Mouse (Mus musculus) embryonic facial prominence, embryonic 10.5 days (tissue): ENCODE measurements around the gene Nelfb. TPM values are rescaled to one million over a fixed set of nuclear protein-coding genes. Genes with fewer than 3 reads are reported as not detected.

Source experiments
- DNase-seq: peaks from one replicate; pipeline ENCODE4 v3.0.0-alpha.2; 2017; ENCODE audit warnings: low spot score
- H3K27ac ChIP-seq: fragments of 300-500 bp; sonication (generic); replicated peaks from 2 replicates; pipeline ENCODE4 v1.5.1; 2016; ENCODE audit warnings: mild to moderate bottlenecking
- H3K27me3 ChIP-seq: fragments of 300-500 bp; sonication (generic); replicated peaks from 2 replicates; pipeline ENCODE4 v1.6.1; 2016; ENCODE audit warnings: low read depth, mild to moderate bottlenecking; ENCODE audit not compliant: poor library complexity, severe bottlenecking
- H3K36me3 ChIP-seq: fragments of 300-500 bp; sonication (generic); replicated peaks from 2 replicates; pipeline ENCODE4 v1.6.1; 2016; ENCODE audit warnings: mild to moderate bottlenecking, moderate library complexity
- H3K4me1 ChIP-seq: fragments of 300-500 bp; sonication (generic); 2 replicates; pipeline ENCODE4 v1.6.1; 2016
- H3K4me3 ChIP-seq: fragments of 300-500 bp; sonication (generic); 2 replicates; pipeline ENCODE4 v1.5.1; 2016; ENCODE audit warnings: mild to moderate bottlenecking, moderate library complexity
- H3K9me3 ChIP-seq: fragments of 300-500 bp; sonication (generic); 2 replicates; pipeline ENCODE4 v1.6.1; 2016; ENCODE audit warnings: mild to moderate bottlenecking
- WGBS: fragments of 180-500 bp; shearing (Covaris S2); methylation state at CpG from one replicate; pipeline ENCODE4 v1.1.7; 2016; 5-methylcytosine and 5-hydroxymethylcytosine counted together
- polyA plus RNA-seq: library from polyadenylated mRNA; unstranded; fragments of >200 nt; fragmentation: Nextera tagmentation; extraction: Ambion mirVana; gene quantifications from 2 replicates; pipeline ENCODE4 v1.2.1, GENCODE M21; 2016

The Nelfb gene
- polyA plus RNA-seq, 1 experiment from 2014 or later: 124 TPM

DNA sequence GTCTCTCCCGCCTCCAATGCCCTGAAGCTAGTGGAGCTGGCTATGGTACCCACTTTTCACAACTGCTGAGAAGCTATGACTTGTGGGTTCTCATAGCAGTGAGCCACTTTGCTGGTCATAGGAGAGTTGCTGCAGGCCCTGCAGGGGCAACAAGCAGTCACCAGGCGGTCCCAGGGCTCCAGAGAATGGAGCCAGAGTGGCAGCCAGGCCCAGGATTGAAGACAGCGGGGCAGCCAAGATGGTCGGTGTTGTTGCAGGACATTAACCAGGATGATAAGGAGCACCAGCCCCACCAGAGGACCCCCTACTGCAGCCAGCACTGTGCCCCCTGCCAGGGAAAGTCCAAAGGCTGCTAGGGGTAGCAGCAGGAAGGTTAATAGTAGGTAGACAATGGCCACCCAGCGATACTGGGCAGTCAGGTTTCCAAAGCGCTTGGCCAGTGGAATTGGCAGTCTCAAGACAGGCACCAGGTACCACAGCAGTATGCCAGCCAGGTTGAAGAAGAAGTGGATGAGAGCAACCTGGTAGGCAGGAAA is 17.8 kb upstream of the Nelfb start:
- Histone ChIP-seq H3K4me1 (peaks cover 21% of the 10 kb centered on the region), H3K27ac (peak overlapping the region; percentile 77), H3K27me3 (peaks cover 25% of the 10 kb centered on the region), H3K9me3 (no peaks in the 10 kb centered on the region), H3K4me3 (peak overlapping the region; percentile 45), H3K36me3 (no peaks in the 10 kb centered on the region)
- WGBS: 69% methylated on average over 6 of the region's 6 CpGs
- no peak for DNase-seq

DNA sequence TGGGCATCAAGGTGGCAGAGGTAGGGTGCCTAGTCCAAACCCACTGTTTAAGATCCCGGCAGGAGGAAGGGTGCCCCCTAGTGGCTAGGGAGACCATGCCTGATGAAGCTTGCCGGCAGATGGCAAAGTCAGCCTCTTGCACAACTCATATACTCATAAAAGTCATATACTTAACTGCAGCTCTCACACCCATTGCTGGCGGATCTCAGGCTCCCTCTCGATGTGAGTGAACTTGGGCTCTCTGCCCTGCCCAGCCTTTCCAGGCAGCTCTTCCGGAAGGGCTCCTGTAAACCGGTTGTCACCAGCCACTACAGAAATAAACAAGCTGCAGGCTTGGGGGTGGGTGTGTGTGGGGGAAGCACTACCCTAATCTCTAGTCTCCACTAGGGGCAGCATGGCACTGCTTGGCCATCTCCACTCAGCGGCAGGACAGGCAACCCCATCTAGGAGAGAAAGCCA is 17.2 kb upstream of the Nelfb start:
- H3K27ac ChIP-seq: peak overlapping the region; percentile 77
- DNase-seq: peak; percentile 86
- H3K9me3 ChIP-seq: no peaks in the 10 kb centered on the region
- H3K36me3 ChIP-seq: peaks cover 3% of the 10 kb centered on the region
- H3K4me3 ChIP-seq: peak overlapping the region; percentile 45
- peaks cover 25% of the 10 kb centered on the region for H3K4me1 ChIP-seq
- H3K27me3 ChIP-seq: peaks cover 25% of the 10 kb centered on the region
- under 1% methylated on average over 7 of the region's 7 CpGs for WGBS

DNA sequence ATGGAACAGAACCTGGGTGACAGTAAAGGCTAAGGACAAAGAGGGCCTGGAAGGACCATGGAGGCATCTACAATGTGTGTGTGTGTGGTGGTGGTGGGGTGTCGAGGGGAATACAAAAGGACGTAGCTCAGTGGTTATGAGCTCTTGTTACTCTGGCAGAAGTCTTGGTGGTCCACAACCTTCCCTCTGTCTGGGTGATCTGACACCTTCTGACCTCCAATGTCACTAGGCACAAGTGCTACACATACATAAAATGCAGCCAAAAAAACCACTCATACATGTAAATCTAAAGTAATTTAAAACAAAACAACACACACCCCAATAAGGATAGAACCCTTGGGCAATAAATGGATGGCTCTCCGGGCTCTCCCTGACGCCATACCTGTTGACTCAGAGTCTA is 16.1 kb upstream of the Nelfb start:
- peaks cover 12% of the 10 kb centered on the region for H3K36me3 ChIP-seq
- H3K4me3 ChIP-seq: no peak overlapping the region
- DNase-seq: no peak
- no peak overlapping the region for H3K27ac ChIP-seq
- peaks cover 29% of the 10 kb centered on the region for H3K4me1 ChIP-seq
- 93% methylated on average over 4 of the region's 4 CpGs for WGBS
- H3K9me3 ChIP-seq: no peaks in the 10 kb centered on the region
- H3K27me3 ChIP-seq: peaks cover 24% of the 10 kb centered on the region

- DNase-seq: no peak
- 76% methylated on average over 5 of the region's 5 CpGs for WGBS
- Histone ChIP-seq H3K27ac (peak overlapping the region; percentile 7; the same call in 1 of the 2 replicates), H3K36me3 (peaks cover 18% of the 10 kb centered on the region), H3K9me3 (no peaks in the 10 kb centered on the region), H3K4me1 (peaks cover 29% of the 10 kb centered on the region), H3K4me3 (no peak overlapping the region), H3K27me3 (peaks cover 18% of the 10 kb centered on the region)
Observed at GRCm38 (mm10) chr2:25226864-25227263, 15.6 kb upstream of the Nelfb start.

- peak overlapping the region; percentile 84 for H3K4me3 ChIP-seq
- WGBS: 75% methylated on average over 8 of the region's 8 CpGs
Observed at GRCm38 (mm10) chr2:25225811-25226379, 14.6 kb upstream of the Nelfb start.

GRCm38 (mm10) chr2:25224766-25225752 is 13.8 kb upstream of the Nelfb start:
- Histone ChIP-seq H3K4me1 (peaks cover 29% of the 10 kb centered on the region), H3K27me3 (peaks cover under 1% of the 10 kb centered on the region; the same call in 1 of the 2 replicates), H3K27ac (peak overlapping the region; percentile 91), H3K9me3 (no peaks in the 10 kb centered on the region), H3K4me3 (peak overlapping the region; percentile 84), H3K36me3 (peaks cover 26% of the 10 kb centered on the region)
- DNase-seq: peak; percentile 98
- WGBS: 2% methylated on average over 41 of the region's 41 CpGs

More at GRCm38 (mm10) chr2:25225811-25226379, 14.6 kb upstream of the Nelfb start:
- DNase-seq: no peak
- no peaks in the 10 kb centered on the region for H3K9me3 ChIP-seq
- H3K27ac ChIP-seq: peak overlapping the region; percentile 91
- H3K4me1 ChIP-seq: peaks cover 29% of the 10 kb centered on the region
- H3K27me3 ChIP-seq: peaks cover 8% of the 10 kb centered on the region
- peaks cover 26% of the 10 kb centered on the region for H3K36me3 ChIP-seq

DNA sequence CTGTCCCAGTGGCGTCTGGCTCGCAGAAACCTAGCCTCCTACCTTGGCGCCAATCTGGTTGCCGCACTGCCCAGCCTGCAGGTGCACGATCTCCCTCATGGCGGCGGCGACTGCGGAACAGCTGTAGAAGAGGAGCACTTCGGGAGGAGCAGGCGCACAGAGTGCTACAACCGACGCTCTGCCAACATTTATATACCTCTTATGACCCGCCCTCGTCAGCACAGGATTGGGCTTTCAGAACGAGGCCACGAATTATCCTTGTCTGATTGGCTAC is 13.1 kb upstream of the Nelfb start, which contains the start of gene Tubb4b:
Gene Tubb4b (minus strand): TSS at position 211 of the 274 bp plus-strand sequence.
- H3K27ac ChIP-seq: peak within 1 kb of the TSS; percentile 93
- peaks cover 26% of the 10 kb centered on the region for H3K36me3 ChIP-seq
- peaks cover 29% of the 10 kb centered on the region for H3K4me1 ChIP-seq
- no peak for DNase-seq
- no peaks in the 10 kb centered on the region for H3K9me3 ChIP-seq
- WGBS: under 1% methylated on average over 17 of the region's 17 CpGs
- peak within 1 kb of the TSS; percentile 84 for H3K4me3 ChIP-seq
- no peaks in the 10 kb centered on the region for H3K27me3 ChIP-seq

DNA sequence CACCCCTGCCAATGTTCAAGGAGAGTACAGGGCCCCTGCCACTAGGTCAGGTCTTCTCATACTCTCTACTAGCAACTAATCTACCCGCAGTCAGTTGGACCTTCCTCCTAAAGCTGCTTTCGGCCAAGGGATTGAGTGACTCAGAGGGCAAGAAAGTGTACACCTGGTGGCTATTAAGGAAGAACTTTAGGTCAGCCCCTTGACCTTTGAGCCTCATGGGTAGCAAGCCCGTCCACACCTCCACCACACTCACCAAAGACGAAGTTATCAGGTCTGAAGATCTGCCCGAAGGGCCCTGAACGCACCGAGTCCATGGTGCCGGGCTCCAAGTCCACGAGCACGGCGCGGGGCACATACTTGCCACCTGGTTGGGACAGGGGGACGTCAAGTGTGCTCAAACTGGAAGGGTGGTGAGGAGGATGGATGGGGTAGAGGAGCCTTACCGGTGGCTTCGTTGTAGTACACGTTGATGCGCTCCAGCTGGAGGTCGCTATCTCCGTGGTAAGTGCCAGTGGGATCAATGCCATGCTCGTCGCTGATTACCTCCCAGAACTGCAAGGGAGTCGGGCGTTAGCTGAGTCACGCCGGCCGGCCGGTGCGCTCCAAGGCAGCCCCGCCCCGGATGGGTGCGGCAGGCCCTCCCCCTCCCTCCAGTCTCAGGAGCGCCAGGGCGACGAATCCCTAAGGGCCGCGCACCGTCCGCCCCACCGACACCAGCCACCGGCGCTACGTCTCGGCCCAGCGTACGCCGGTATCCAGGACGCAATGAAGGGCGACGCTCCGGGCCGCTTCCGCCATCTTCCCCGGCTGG is 12.6 kb upstream of the Nelfb start:
- 1% methylated on average over 53 of the region's 53 CpGs for WGBS
- no peaks in the 10 kb centered on the region for H3K27me3 ChIP-seq
- H3K9me3 ChIP-seq: no peaks in the 10 kb centered on the region
- DNase-seq: no peak
- peaks cover 26% of the 10 kb centered on the region for H3K4me1 ChIP-seq
- peaks cover 26% of the 10 kb centered on the region for H3K36me3 ChIP-seq
- H3K27ac ChIP-seq: peak overlapping the region; percentile 93
- peak overlapping the region; percentile 84 for H3K4me3 ChIP-seq

GRCm38 (mm10) chr2:25221331-25221772 is 10.1 kb upstream of the Nelfb start:
- no peaks in the 10 kb centered on the region for H3K9me3 ChIP-seq
- peaks cover 26% of the 10 kb centered on the region for H3K36me3 ChIP-seq
- no peak for DNase-seq
- H3K27ac ChIP-seq: no peak overlapping the region
- 70% methylated on average over 5 of the region's 5 CpGs for WGBS
- no peak overlapping the region for H3K4me3 ChIP-seq
- peaks cover 17% of the 10 kb centered on the region for H3K4me1 ChIP-seq
- no peaks in the 10 kb centered on the region for H3K27me3 ChIP-seq

DNA sequence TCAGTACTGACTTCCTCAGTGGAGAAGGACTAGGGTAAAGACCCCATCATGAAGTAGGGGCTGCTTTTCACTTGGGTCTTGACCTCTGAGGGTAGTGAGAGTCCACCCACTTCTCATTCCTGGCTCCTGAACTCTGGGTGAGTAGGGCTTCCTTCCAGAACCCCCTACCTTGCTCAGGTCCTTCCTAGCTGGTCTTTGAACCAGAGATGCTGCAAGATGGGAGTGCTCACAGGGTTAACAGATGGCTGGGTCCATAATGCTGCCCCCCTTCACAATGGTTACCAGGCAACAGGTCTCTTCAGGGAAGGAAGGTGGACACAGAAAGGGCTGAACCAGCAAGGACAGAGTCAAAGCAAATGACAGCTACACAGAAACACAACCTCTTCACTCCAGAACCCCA is 7.2 kb upstream of the Nelfb start, which contains the start of gene Fam166a:
Gene Fam166a (plus strand): TSS at position 301 of the 400 bp plus-strand sequence.
- Histone ChIP-seq H3K27me3 (peaks cover 10% of the 10 kb centered on the region; the same call in 1 of the 2 replicates), H3K36me3 (peaks cover 22% of the 10 kb centered on the region), H3K4me3 (no peak within 1 kb of the TSS), H3K9me3 (no peaks in the 10 kb centered on the region), H3K27ac (no peak within 1 kb of the TSS), H3K4me1 (peaks cover 5% of the 10 kb centered on the region)
- no peak for DNase-seq

GRCm38 (mm10) chr2:25217666-25218065 is 6.4 kb upstream of the Nelfb start:
- WGBS: 63% methylated on average over 2 of the region's 2 CpGs
- no peak for DNase-seq
- peaks cover 18% of the 10 kb centered on the region for H3K27me3 ChIP-seq

DNA sequence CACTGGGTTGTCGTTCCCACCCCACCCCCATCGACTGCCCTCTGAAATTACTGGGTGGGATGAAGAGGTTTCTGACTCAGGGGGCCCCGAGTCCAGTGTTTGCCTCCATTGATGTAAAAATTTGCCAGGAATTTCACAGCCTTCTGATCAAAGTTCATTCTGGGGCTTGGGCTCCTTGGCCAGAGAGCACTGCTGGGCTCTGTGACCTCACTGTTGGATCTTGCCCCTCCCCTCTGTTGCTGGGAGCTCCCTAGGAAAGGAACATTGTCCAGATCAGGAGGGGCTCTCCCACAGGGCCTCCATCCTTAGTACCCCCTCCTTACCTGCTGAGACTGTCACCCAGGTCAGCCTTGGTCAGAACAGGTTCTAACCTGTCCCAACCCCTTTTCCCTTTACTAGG is 3.2 kb upstream of the Nelfb start, which contains the start of gene Stpg3:
Gene Stpg3 (minus strand): TSS at position 194 of the 400 bp plus-strand sequence.
- Histone ChIP-seq H3K27ac (no peak within 1 kb of the TSS), H3K27me3 (peaks cover 25% of the 10 kb centered on the region), H3K36me3 (peaks cover 5% of the 10 kb centered on the region; the same call in 1 of the 2 replicates), H3K4me1 (peaks cover 19% of the 10 kb centered on the region), H3K9me3 (no peaks in the 10 kb centered on the region), H3K4me3 (no peak within 1 kb of the TSS)
- WGBS: 70% methylated on average over 3 of the region's 3 CpGs
- no peak for DNase-seq

More at GRCm38 (mm10) chr2:25217666-25218065, 6.4 kb upstream of the Nelfb start:
- peaks cover 14% of the 10 kb centered on the region for H3K36me3 ChIP-seq
- H3K4me3 ChIP-seq: no peak overlapping the region
- H3K9me3 ChIP-seq: no peaks in the 10 kb centered on the region
- H3K4me1 ChIP-seq: no peaks in the 10 kb centered on the region
- H3K27ac ChIP-seq: no peak overlapping the region
